Mouse (Mus musculus): ENCODE results near the gene Cables2. TPM values are rescaled to one million over a fixed set of nuclear protein-coding genes. Genes with fewer than 3 reads are reported as not detected.
"Not testable (repeated sequence)": the region's sequence is repeated elsewhere in the genome, so short reads cannot be mapped to it uniquely, and the experiment has no call there.

Cables2 gene
- total RNA-seq, 2 experiments from 2014 or later, result 12.1 to 15.6 TPM

- no peak for DNase-seq (ENCODE audit: low spot score in 2 of 2)
These were observed 6.0 kb upstream of the Cables2 start for GRCm38 (mm10) chr2:180279321-180279720.

GRCm38 (mm10) chr2:180277773-180278320 is 4.6 kb upstream of the Cables2 start:
- DNase-seq (ENCODE audit: low spot score in 2 of 2), result no peak

GRCm38 (mm10) chr2:180276851-180277259 is 3.6 kb upstream of the Cables2 start:
- no peak for DNase-seq (ENCODE audit: low spot score in 2 of 2)

GRCm38 (mm10) chr2:180276385-180276784 is 3.1 kb upstream of the Cables2 start:
- no peak for DNase-seq (ENCODE audit: low spot score in 2 of 2)

GRCm38 (mm10) chr2:180275836-180276235 is 2.5 kb upstream of the Cables2 start:
- peak; percentile 77 to 79 for DNase-seq (ENCODE audit: low spot score in 2 of 2)

GRCm38 (mm10) chr2:180274523-180274922 is 1.2 kb upstream of the Cables2 start:
- no peak for DNase-seq (ENCODE audit: low spot score in 2 of 2)

- no peak for DNase-seq (ENCODE audit: low spot score in 2 of 2)
These were observed 393 bp downstream of the Cables2 start for GRCm38 (mm10) chr2:180272884-180273321.

GRCm38 (mm10) chr2:180271804-180272395 is 1.4 kb downstream of the Cables2 start:
- no peak for DNase-seq (ENCODE audit: low spot score in 2 of 2)

GRCm38 (mm10) chr2:180270537-180271255 is 2.6 kb downstream of the Cables2 start:
- no peak for DNase-seq (ENCODE audit: low spot score in 2 of 2)

GRCm38 (mm10) chr2:180269329-180269728 is 4.0 kb downstream of the Cables2 start:
- DNase-seq (ENCODE audit: low spot score in 2 of 2), result no peak

- no peak for DNase-seq (ENCODE audit: low spot score in 2 of 2)
These were observed 5.3 kb downstream of the Cables2 start for GRCm38 (mm10) chr2:180267955-180268354.

- DNase-seq (ENCODE audit: low spot score in 2 of 2), result no peak
These were observed 10.4 kb downstream of the Cables2 start for GRCm38 (mm10) chr2:180262891-180263290.

GRCm38 (mm10) chr2:180262441-180262840 is 10.9 kb downstream of the Cables2 start:
- DNase-seq (ENCODE audit: low spot score in 2 of 2), result no peak

- DNase-seq (ENCODE audit: low spot score in 2 of 2), result no peak
These were observed 11.4 kb downstream of the Cables2 start for GRCm38 (mm10) chr2:180261901-180262300.

- DNase-seq (ENCODE audit: low spot score in 2 of 2), result no peak
These were observed 12.5 kb downstream of the Cables2 start for GRCm38 (mm10) chr2:180260610-180261480.

GRCm38 (mm10) chr2:180259826-180260609 is 13.3 kb downstream of the Cables2 start:
- DNase-seq (ENCODE audit: low spot score in 2 of 2), result not testable (repeated sequence)

- DNase-seq (ENCODE audit: low spot score in 2 of 2), result not testable (repeated sequence)
These were observed 14.3 kb downstream of the Cables2 start for GRCm38 (mm10) chr2:180258951-180259484.

GRCm38 (mm10) chr2:180257963-180258865 is 15.1 kb downstream of the Cables2 start:
- no peak for DNase-seq (ENCODE audit: low spot score in 2 of 2)

- peak; percentile 92 for DNase-seq (ENCODE audit: low spot score in 2 of 2)
These were observed 16.2 kb downstream of the Cables2 start, which contains the start of gene Rps21 for GRCm38 (mm10) chr2:180257001-180257521. Gene Rps21, plus strand, starts transcription at chr2:180257377.
